Mouse (Mus musculus): ENCODE measurements around the gene Mcur1.

Mcur1 gene

DNA sequence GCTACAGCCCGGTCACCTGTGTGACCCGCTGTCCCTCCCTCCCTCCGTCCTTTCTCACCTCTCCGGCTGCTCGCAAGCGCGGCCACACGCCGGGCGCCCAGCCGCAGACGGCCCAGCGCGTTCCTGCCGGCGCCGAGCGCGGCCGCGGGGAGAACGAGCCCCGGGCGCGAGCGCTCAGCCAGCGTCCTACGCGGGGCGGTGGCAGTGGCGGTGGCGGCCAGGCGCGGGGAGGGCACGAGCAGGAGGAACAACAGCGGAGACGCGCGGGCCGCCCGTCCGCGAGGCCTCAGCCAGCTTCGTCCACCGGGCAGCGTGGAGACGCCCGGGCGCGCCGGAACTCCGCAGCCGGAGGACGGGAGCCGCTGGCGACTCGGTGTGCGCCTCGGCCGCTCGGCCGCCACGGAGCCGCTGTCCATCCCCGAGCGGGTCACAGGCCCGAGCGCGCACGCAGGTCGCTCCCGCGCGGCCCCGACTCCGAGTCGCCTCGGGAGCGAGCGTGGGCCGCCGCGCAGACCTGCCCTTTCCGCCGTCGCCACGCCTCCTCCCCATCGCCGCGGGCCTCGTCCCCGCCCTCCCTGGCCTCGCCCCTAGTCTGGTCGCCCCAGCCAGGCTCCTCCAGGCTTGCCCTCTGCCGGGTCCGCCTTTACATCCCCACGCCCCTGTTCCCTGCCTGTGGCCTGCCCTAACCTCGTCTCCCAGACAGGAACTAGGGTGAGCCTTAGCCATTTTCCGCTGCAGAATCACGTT lies at the start of gene Mcur1:
TSS of gene Mcur1 (minus strand) at position 481 of the 747 bp plus-strand sequence.
- DNase-seq = peak; percentile 92

DNA sequence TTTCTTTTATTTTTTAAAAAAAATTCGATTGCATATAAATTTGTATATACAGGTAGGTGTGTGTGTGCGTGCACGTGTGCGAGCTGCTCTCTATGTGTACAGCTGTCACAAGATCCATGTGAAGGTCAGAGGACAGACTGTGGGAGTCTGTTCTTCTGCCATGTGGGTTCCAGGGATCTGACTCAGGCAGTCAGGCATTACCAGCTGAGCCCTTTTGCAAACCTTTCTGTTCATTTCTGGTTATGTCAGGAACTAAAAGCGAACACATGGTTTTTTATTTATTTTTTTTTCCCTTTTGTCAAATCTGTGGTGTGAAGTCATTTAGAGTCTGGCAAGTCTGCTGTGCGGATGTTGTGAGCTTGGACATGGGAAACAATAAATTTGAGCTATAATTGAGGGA lies 48.9 kb upstream of the Mcur1 start:
- DNase-seq = no peak

DNA sequence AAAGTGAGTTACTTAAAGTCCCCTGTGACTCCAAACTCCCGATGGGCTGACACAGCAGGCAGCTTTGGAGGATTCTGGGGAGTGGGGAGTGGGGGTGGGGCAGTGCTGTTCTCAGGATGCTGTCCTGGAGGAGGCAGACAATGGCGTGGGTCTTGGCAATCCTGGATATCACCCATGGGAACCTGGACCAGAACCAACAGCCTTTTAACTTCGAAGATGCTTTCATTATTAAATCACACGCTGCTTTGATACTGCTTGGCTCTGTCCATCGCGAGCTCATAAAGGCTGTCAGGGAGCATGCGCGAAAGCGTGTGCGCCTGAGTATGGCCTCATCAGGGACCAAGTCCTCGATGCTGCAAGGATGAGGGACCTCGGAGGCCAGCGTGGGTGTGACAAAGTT lies 43.1 kb upstream of the Mcur1 start:
- DNase-seq = no peak

DNA sequence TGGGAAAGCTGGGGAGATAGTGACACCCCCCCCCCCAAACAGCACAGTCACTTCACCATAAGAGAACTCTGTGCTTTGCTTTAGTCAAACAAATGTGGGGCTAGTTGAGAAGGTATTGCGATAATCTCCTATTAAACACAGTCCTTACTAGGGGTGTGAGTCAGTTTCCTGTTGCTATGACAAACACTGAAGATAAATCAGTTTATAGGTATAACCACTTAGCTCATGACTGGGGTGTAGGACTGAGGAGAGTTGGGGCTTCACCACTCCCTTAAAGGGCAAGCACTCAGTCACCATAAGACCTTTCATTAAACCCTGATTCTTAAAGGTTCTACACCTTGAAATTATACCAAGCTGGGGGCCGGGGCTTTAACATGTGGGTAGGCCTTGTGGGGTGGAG lies 42.4 kb upstream of the Mcur1 start:
- DNase-seq = no peak

DNA sequence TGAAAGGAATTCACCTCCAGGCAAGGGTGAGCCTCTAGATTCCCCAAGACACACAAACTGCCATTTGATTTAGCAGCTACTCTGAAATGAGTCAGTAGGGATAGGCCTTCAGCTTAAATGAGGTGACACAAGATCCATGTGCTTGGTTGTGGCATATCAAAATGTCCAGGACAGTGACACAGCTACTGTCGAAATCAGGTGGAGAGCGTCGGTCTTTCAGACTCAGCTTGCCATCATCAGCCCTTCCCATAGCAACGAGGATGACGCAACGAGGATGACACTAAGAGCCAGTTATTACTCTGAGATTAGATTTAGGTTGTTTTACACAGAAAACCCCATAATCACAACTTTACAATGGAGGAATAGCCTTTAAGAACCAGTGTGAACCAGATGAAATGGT lies 41.0 kb upstream of the Mcur1 start:
- DNase-seq = no peak

DNA sequence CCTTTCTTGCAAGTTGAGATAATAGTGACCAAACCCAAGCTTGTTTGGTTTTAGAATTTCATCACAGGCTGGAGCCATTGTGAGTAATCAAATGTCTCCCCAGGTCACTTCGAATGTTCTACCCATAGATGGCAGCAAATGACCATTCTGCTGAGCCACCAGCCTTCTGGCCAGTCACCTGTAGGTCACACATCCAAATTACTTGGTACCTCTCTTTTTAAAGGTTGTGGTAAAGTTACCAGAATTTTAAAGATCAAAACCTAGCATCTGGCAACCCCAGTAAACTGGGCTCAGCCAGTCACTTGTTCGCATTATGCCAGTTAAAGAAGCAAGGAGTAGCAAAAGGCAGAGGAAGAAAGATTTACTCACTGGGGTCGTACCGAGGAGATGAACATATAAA lies 35.9 kb upstream of the Mcur1 start:
- peak; percentile 46 for DNase-seq

DNA sequence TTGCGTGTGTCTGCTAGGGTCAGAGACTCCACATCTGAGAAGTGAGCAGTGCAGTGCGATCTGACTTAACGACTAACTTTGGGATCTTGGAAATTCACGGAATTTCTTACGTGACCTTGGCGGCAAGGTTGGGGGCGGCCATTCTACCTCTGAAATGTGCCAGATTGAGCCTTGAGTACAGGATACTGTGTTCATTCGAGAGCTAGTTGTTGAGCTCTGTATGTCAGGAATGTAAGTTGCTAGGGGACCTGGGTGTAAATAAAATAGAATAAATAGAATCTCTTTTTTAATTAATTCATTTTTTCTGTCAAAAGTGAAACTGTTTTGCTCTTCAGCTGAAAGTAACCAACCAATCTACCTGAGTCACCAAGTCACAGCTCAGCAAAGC lies 32.7 kb upstream of the Mcur1 start:
- DNase-seq = no peak

DNA sequence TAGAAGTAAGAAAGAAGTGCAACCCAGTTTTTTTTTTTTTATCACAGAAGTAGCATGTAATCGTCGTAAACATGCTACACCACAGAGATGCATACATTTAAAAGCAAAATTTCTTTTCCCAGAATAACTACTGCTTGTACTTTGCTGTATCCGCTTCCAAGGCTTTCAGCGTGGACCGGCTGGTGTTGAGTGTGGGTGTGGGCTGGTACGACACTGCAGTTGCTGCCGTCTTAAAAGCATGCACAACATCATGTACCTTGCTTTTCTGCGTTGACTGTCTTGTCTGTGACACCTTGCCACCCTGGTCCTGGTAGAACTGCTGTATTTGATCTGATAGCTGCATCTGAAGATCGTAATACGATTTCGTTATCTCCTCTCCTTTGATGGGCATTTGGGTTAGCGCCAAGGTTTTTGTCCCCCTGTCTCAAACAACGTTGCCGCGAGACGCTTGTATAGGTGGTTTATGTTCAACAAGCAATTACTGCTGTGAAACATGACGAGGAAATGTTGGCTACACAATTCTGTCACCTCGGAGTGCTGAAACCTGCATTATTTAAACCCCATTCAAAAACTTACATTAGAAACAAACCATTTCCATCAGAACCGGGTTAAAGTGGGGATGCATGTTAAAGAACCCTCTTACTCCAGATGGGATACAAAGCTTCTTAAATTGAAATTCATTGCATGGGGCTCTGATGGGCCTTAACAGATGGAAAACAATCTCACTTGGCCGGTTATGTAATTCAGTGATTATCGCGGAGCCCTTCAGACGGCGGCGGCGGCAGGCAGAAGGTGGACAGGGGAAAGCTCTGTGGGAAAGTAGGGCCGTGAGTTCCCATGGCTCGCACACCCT lies 32.1 kb upstream of the Mcur1 start:
- no peak for DNase-seq

DNA sequence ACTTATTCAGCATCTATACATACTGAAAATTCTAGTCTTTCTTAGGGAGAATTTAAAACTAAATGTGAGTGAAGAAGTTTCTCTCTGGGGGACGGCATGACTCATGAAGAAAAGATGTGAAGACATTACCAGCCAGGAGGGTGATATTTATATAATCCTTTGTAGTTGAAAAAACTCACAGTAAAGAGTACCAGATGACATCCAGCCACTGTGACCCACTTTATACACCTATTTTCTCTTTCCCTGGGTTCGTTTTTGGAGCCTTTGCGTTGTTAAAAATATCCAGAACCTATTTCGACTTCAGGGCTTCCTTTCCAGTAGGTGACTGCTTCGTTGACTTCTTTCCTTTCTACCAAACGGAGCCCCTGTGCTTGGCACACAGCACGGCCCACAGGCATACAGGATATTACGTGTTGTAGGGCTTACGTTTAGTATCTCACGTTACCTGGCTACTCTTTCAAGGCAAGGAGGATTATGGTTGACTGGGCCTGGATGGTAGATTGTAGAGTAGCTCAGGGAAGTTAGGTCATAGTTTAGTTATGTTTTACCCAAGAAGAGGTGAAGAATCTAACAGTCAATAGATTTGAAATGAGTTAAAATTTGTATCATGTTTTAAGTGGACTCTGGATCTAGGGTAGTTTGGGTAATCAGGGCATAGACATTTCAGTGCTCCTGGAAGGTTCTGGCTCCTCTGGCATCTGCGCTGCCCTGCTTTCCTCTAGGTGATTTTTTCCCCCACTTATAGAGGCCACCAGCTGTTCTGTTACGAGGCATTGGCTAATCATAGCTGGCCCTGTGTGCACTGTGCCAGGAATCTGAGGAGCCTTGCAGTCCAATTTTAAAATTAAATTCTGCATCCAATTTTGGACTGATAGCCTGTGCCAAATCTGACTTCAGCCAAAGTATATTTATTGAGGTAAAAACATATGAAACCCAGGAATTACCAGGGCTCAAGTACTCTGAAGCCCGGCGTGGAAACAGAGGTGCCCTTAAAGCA lies 28.2 kb upstream of the Mcur1 start:
- DNase-seq = no peak

DNA sequence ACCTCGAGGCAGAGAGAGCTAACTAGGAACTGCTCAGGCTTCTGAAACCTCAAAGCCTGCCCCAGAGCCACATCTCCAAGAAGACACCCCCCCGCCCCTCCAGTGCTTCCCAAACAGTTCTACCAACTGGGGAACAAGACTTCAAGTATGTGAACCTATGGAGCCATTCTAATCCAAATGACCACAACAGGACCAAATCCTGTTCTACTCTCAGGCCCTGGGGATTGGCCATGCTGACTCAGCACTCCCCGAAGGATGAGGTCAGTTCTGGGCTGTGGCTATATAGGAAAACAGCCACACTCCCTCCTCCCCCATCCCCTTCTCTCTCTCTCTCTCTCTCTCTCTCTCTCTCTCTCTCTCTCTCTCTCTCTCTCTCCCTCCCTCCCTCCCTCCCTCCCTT lies 27.0 kb upstream of the Mcur1 start:
- no peak for DNase-seq

DNA sequence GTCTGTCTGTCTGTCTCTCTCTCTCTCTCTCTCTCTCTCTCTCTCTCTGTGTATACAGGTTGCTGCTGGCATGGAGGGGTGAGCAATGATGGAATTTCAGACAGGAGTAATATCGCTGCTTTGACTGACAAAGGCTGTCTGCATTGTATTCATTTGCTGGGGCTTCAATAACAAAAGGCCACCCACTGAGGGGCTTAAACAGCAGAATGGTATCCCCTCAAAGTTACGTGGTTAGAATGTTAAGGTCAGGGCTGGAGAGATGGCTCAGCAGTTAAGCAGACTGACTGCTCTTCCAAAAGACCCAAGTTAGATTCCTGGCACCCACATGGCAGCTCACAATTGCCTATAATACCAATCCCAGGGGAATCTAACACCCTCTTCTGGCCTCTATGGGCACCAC lies 25.3 kb upstream of the Mcur1 start:
- no peak for DNase-seq

DNA sequence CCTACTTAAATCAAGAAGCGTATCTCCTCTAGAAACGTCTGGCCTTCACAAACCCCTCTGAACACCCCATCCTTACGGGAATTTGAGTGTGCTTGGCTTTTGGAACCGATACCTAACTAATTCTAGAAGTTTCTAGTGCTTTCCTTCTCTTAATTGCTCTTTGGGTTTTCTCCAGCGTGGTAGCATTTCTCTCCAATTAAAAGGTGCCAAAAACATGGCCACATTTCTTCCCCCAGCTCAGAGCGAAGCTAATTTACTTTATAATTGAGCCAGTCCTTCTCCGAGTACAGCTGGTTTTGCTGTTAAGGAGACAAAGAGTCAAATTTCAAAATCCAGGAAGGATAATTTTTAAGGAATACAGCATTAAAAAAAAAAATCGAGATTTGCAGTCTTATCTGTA lies 23.5 kb upstream of the Mcur1 start:
- DNase-seq = no peak

DNA sequence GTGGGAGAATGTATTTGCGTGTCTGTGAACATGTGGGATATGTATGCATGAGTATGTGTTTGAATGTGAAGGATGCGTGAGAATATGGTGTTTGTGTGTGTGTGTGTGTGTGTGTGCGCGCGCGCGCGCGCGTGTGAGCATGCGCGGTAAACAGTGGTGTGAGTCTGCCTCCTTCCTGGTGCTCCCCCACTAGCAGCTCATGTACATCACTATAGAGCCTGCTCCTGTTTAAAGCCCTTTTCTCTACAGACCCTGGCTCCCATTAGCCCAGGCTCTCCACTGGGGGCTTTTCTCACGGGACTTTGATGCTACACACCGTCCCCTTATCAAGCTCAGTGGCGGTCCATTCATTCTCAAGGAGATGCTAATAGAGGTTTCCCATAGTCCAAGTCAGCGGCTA lies 23.0 kb upstream of the Mcur1 start:
- DNase-seq = no peak

DNA sequence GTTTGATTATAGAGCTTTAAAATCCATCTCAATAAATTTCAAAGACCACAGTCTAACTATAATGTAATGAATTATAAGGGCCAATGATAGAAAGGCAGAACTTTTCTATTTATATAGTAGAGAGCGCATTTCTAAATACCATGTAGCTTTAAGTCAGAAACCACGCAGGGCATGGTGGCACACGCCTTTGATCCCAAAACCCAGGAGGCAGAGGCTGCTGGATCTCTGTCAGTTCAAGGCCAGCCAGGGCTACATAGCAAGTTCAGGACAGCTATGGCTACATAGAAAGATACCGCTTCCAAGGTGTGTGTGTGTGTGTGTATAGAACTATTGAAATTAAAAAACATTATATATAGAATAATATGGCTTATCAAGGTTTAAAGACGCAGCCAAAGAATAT lies 20.7 kb upstream of the Mcur1 start:
- no peak for DNase-seq

DNA sequence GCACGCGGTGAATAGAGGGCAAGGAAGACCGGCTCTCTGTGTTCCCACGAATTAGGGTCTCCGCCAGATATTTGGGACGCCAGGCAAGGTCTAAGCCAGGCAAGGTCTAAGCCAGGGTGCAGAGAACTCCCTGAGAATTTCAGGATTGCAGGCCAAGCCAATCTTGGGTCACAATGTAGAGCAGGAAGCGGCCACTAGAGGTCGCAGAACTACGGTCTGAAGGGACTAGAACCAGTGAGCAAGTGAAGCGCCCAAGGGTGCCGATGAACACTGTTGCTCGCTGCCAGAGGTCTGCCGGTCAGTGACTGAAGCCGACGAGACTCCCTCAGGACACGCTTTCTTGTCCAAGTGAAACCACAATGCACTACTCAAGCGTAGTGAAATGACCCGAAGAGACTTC lies 19.7 kb upstream of the Mcur1 start:
- peak; percentile 78 for DNase-seq

DNA sequence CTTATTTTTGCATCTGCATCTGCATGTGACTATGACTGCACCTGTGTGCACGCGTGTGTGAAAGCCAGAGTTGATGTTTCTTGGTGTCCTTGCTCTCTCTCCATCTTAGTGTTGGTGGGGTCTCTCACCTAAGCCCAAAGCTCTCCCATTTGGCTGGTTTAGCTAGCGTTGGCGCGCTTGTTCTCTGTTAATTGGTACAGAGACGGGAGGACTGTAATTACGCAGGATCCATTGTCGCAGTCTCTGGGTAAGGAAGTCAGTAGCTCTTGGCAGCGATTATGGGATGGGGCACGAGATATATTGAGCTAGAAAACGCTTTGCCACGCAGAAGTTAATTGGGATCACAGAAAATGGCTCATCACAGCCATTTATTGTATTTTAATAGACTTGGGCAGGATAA lies 17.8 kb upstream of the Mcur1 start:
- DNase-seq = no peak

DNA sequence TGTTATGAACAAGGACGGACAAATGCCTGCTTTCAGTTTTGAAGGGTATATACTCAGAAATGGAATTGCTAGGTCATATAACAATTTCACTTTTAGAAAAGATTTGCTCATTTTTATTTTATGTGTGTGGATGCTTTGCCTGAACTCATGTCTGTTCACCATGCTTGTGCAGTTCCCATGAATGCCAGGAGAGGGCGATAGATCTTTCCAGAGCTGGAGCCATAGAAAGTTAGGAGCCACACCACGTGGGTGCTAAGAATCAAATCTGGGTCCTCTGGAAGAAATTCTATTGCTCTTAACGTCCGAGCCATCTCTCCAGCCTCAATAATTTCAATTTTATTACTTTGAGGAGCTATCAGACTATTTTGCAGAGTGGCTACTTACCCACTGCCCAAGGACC lies 17.3 kb upstream of the Mcur1 start:
- DNase-seq = peak; percentile 72

DNA sequence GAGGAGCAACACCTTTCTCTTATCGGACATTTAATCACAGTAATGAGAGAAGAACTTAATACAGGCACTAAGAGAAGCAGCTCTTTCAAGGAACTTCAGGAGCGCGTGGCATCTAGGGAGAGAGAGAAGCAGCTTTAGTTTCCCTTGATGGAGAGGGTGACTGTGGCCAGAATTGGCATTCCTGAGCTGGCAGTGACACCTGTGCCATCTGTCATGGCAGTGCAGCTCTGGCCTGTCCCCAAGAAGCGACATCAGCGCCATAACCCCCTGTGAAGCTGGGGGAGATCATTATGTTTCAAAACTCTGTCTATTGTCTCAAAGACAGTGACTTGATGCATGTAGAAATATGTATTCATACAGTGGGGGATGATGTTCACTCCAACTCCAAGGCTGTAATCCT lies 15.4 kb upstream of the Mcur1 start:
- DNase-seq = no peak

DNA sequence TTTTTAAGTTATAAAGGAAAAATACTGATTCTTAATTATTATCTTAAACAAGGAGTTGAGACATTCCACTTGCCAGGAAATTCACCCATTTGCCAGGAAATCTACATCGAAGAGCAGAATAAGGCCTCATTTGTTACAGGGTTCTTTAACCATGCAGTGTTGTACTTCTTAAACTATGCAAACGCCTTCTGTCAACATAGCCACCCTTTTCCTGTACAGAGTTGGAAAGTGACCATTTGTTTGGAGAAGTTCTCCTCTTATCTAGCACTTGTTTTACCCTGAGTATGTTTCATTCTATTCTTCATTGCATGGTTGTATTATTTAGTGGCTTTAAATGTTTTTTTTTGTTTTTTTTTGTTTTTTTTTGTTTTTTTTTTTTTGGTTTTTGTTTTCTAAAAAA lies 14.0 kb upstream of the Mcur1 start:
- no peak for DNase-seq

DNA sequence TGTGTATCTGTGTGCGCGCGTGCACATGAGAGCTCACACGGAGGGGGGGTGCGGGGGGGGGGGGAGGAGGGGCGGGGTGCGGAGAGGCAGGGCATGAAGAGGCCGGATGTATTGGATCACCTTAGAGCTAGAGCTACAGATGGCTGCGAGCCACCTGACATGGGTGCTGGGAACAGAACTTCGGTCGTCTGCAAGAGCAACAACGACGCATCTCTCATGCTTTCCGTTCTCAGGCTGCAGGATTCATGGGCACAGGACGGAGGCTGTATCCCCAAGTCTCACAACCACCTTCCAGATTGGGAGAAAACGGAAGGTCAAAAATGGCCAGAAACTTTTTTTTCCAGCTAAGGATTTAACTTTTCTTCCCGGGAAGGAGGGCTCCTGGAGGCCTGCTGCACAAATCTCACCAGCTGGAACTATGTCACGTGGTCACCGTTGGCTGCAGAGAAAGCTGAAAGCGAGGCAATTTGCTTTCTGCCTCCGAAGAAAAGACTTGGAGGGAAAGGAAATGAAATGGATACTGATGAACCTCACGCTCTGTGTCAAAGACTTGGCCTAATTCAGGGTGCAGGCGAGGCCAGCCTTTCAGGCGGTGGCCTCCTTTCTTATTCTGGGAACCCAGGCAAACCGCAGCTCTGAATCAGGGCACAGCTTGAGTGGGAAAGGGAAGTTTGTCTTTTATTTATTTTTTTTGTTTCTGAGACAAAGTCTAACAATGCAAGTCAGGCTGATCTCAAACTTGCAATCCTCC lies 7.3 kb upstream of the Mcur1 start:
- DNase-seq = no peak

DNA sequence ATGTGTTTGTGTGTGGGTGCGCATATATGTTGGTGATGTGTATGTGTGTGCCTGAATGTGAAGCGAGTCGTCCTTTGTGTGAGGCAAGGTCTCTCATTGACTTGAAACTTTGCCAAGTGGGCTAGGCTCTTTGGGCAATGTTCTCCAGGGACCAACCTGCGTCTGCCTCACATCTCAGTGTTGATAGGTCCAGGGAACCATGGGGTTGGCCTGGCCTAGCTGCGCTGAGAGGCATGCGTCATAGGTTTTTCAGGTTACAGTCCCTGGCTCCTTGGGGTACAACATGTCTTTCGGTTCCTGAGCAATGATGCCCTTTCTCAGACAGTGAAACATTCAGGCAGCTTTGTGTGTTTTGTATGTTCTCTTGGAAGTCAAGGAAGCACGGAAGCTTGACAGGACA lies 6.2 kb upstream of the Mcur1 start:
- no peak for DNase-seq

DNA sequence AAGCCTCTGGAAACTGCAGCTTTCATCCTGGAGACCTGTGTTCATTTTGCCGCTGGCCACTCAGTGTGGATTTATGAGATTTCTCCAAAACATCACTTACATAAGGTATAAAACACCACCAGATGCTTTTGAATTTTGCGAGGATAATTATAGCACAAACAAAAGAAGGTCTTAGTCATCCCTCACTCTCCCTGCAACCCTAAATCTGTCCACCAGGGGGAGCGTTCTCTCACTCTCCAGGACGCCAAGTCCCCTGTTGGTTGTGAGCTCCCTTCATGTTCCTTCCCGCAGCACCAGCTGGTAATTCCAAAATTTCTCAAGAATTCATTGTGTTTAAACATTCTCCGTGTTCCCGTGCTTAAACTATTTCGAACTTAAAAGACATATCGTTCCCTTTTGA lies 5.4 kb upstream of the Mcur1 start:
- peak; percentile 87 for DNase-seq

DNA sequence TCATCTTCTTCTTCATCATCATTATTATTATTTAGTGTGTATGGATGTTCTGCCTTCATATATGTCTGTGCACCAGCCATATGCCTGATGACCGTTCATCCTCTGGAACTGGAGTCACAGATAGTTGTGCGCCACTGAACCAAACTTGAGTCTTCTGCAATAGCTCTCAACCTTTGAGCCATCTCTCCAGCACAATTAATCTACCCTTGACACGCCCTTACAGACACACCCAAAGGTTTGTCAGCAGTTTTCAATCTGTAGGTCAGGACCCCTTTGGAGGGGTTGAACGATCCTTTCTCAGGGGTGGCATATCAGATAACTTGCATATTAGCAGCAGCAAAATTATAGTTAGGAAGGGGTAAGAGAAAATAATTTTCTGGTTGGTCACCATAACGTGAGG lies 4.7 kb upstream of the Mcur1 start:
- DNase-seq = no peak

Measured in thymus, postnatal 4 days (tissue).